Mouse (Mus musculus) Muller cell, postnatal 12 days (primary cell): ENCODE data around the gene Tssc4.

Experiments used
- DNase-seq: peaks from one replicate; pipeline ENCODE4 v3.0.0-alpha.2; 2015; ENCODE audit errors: inconsistent ontology term

Gene Tssc4

GRCm38 (mm10) chr7:143044826-143045206, 24.2 kb upstream of the Tssc4 start:
- DNase-seq = no peak

- no peak for DNase-seq
Measured at GRCm38 (mm10) chr7:143046358-143046757, 22.7 kb upstream of the Tssc4 start.

- DNase-seq = no peak
Measured at GRCm38 (mm10) chr7:143049331-143049730, 19.7 kb upstream of the Tssc4 start.

DNA sequence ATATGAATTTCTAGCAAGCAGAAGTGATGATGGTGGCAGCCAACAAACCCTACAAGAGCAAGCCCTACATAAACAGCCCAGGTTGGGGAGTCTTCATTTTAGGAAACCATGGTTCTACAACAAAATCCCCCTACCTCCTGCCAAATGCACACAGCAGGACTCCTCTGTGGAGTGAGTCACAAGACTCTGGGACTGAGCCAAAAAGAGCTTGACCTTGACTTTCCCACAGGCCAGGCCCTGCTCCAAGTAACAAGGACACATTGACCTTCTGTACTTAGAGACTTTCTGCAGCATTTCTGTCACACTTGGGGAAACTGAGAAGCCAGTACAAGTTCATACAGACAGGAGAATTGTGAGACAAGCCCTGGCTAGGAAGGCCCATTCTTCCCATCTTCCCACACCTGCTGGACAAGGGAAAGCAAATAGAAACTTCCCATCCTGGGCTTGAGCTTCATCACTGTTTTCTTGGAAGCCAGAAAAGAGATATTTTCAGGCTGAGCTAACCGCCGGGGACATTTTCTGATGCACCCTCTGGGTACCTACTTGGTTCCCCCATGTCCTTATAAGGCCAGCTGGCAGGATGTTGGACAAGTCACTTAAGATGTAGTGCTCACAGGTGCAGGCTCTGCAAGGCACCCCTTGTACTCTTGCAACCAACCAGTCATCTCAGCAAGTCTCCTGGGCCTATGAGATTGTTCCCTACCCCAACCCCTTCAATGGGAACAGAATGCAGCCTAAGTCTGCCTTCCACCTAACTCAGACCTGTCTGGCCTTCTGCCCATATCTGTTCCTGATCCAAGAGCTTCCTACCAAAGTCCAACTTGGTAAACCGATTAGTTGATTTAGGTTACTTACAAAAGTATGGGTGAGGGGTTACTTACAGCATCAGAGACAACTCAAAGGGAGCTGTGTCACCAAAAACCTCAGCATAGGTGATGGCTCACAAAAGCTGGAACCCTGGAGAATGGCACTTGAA, 18.9 kb upstream of the Tssc4 start:
- no peak for DNase-seq

DNA sequence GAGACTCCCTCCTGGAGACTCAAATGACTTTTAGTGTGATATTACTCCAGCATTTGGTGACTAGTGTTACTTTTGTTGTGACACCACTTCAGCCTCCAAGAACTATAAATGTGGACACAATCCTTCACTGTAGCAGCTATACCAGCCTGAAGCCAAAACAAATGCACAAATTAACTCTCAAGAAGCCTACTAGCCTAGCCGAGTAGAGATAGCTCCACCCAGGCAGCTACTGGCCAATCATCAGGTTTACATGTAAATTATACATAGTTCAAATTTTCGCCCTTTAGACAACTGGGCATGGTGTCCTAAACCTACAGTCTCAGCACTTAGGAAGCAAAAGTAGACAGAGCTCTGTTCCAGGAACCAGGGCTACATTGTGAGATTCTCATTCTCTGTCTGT, 17.7 kb upstream of the Tssc4 start:
- DNase-seq = no peak

- peak; percentile 90 for DNase-seq
Measured at GRCm38 (mm10) chr7:143052626-143053007, 16.4 kb upstream of the Tssc4 start, which contains the start of gene Cd81. Gene Cd81, plus strand, starts transcription at chr7:143052739.

- peak; percentile 79 for DNase-seq
Measured at GRCm38 (mm10) chr7:143053008-143053899, 15.8 kb upstream of the Tssc4 start.

DNA sequence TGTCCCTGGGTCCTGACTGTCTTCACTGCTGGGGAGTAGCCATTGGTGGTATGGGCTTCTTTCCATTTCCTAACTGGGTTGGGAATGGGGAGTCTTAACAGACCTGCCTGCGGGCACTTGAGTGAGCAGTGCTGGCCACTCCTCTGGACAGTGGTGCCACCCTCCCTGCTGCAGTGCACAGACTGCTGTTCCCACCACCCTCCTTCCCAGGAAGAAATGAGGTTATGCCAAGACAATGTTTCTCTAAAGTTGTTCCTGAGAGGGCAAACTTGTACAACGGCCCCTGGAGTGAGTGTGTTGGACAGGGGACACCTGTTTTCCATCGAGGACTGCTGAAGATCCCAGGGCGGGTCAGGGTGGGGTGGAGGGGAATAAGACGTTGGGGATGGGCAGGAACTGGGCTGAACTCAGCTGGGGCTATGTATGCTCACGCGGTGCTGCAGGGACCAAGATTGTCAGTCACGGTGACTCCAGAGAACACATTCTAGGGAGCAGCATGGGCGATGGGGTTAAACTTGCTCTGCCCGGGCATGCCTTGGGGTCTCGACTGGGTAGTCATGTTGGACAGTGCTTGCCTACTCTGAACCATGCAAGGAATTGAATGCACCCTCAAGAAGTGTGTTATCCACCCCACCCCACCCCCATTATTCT, 15.0 kb upstream of the Tssc4 start:
- no peak for DNase-seq

DNA sequence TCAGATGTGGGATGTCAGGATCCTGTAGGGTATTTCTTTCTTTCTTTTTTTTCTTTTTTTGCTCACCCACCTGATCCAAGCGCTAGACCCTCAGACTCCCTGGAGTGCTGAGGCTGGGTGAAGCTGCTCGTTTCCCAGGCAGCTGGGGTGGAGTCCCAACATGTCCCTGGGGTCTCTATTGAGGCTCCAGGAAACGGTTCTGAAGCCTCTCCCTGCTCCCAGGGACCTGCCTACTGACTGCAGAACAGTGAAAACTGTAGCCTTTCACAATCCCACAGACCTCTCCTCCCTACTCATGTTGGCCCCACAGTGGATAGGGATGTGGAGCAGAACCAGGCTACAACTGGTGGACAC, 14.5 kb upstream of the Tssc4 start:
- no peak for DNase-seq

GRCm38 (mm10) chr7:143055001-143055400, 14.0 kb upstream of the Tssc4 start:
- no peak for DNase-seq

- DNase-seq = peak; percentile 63
Measured at GRCm38 (mm10) chr7:143055499-143056186, 13.4 kb upstream of the Tssc4 start.

DNA sequence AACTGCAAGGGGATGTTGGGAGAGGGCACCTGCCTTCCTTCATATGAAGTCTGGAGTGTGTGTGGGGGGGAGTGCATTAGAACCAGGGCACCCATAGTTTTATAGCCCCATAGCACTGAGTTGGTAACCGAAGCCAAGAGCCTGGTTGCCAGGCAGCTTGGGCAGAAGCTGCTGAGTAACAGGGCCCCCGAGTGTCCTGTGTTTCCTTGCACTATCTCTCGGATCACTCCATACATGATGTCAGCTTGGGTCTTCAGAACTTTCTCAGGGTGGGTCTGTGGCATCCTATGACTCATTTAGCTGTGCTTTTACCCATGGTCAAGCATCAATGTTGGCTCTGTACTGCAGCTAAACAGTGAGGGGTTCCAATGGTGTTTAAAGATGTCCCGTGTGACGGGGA, 12.0 kb upstream of the Tssc4 start:
- no peak for DNase-seq

DNA sequence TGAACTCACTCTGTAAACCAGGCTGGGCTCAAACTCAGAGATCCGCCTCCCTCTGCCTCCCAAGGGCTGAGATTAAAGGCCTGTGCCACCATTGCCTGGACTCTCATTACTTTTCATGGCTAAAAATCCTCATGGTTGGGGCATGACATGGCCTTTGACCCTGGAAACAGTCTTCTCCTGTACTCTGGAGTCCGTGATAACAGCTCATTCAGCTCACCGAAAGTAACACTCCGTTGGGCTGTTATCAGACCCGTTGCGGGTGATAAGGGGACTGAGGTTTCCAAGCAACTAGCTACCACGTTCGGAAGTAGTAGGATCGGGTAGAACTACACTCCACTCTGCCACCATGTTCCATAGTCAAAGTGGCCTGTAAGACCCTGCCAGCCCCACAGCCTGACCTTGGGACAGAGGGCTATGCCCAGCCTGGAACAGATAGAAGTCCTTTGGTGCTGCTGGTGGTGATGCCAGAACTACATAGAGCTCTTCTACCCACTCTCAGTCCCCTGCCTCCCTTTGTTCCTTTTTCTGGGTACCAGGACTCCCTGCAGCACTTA, 11.3 kb upstream of the Tssc4 start:
- DNase-seq = no peak

GRCm38 (mm10) chr7:143058221-143058697, 10.8 kb upstream of the Tssc4 start:
- no peak for DNase-seq

GRCm38 (mm10) chr7:143059202-143059870, 9.7 kb upstream of the Tssc4 start:
- peak; percentile 58 for DNase-seq

- no peak for DNase-seq
Measured at GRCm38 (mm10) chr7:143062704-143063103, 6.3 kb upstream of the Tssc4 start.

GRCm38 (mm10) chr7:143064226-143064625, 4.8 kb upstream of the Tssc4 start:
- no peak for DNase-seq

GRCm38 (mm10) chr7:143065692-143066091, 3.4 kb upstream of the Tssc4 start:
- no peak for DNase-seq

DNA sequence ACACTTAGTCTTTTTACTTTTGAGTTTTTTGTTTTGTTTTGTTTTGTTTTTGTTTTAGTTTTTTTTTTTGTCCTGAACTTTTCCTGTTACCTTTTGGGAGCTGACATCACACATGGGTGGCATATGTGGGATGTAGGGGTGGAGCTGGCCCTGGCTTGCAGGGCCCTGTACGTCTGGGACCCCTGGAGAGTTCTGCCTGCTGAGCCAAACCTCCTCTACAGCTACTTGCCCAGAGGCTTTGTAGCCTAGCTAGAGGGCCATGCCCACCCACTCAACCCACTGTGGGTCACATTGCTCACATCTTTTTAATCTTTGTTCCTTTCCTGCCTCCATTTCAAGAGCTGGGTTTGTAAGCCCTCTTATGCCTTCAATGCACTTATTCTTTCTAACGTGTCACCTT, 1.6 kb upstream of the Tssc4 start:
- no peak for DNase-seq

DNA sequence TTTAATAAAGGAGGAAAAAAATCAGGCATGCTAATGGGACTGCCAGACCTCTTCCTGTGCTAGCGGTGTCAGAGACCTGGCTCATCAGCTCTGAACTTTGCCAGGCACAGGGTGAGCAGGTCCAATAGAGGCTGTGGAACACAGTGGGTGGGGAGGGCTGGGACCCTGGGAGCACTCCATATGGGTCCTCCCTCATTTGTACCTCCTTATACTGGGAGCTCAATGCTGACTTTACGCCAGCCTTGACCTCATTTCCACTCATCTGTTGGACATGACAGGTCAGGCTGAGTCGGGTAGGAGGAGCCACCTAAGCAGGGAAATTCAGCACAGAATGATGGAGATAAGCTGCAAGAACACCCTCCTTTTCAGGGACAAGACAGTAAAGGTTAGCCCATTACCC, 1.2 kb upstream of the Tssc4 start:
- no peak for DNase-seq
